Mouse (Mus musculus) layer of hippocampus, adult 9-11 months (tissue): ENCODE results near the gene Rnf144a.
"Not testable (repeated sequence)": the region's sequence is repeated elsewhere in the genome, so short reads cannot be mapped to it uniquely, and the experiment has no call there.

Source experiments
- DNase-seq: peaks from one replicate; pipeline ENCODE4 v3.0.0; 2022

Gene Rnf144a

DNA sequence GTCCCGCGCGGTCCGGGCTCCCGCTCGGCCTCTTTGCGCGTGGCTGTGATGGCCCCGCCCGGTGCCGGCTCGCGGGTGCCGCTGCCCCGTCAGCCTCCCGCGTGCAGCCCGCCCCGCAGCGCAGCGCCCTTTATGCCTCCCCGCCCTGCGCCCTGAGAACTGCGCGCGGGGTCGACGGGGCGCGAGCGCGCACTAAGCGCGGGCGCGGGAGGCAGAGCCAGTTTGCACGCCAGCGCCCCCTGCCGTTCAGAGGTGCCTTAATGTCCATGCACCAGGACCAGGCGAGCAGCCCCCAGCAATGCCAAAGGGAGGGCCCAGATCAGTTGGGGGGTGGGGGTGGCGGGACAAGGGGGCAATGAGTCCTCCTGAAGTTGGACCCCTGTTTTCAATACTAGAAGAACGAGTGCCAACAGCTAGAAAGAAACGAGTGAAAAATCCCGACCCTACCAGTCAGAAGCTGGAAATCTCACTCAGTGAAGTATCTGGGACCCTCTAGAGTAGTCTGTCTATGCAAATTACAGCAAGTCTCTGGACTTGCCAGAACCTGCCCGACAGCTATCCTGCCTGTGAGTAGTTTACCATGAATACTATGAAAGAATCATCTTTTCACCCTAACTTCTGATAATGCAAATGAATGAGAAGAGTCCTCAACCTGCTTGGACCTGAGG is at the start of gene Rnf144a:
Gene Rnf144a, minus strand, starts transcription at position 151 of the 668 bp plus-strand sequence.
- DNase-seq: peak; percentile 84

DNA sequence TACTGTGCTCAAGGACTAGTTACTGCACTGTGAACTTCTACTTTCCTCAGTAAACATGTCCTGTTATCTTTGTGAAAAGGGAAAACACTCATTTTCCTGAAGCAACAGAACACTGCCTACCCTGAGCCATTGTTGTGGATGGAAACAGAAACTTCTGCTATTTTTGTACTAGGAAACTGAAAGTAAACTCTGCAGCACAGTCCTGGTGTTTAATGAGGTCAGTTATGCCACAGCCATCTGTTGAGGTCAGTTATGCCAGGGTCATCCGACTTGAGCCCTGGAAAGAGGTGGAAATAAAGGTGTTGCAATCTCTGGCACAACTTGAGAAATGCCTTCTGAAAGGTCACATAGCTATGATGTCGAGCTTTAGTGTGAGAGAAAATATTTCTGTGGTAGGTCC is 45.0 kb upstream of the Rnf144a start:
- no peak for DNase-seq

- DNase-seq: peak; percentile 37
Measured at GRCm38 (mm10) chr12:26456028-26456698, 41.1 kb upstream of the Rnf144a start, which contains the start of gene Rsad2. Rsad2 (minus strand) TSS chr12:26456452.

DNA sequence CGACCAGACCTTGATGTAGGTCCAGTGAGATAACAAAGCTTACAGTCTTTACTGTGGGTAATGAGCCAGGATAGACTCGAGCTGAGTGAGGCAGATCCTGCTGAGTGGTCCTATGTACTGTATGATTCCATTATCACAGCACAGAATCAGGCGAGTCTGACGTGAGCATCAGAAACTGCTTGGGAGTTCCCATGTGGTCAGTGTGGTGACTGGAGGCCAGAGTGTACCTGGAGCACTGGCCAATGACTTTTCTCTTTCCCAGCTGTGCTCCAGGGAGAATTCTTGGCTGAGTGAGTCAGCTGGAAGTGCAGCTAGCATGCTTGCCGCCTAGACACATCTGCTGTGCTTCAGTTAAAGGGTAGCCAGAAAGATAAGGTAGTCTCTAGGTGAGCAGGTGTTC is 39.6 kb upstream of the Rnf144a start:
- DNase-seq: no peak

DNA sequence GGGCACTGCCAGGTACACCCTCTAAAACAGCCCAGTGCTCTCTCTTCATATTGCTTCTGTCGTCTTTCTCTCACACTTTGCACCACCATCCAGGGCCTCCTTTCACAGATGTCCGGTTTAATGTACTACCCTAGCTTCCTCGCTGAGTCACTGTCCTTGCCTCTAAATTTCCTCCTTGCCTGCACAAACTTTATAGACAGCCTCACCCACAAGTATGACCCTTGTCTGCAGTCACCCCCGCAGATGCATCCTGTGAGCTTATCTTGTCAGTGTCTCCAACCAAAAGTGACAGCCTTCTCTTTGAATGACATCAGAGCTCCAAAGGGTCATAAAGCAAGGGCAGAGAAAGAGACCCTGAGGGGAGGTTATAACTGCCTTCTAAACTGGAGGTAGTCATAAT is 37.9 kb upstream of the Rnf144a start:
- DNase-seq: no peak

DNA sequence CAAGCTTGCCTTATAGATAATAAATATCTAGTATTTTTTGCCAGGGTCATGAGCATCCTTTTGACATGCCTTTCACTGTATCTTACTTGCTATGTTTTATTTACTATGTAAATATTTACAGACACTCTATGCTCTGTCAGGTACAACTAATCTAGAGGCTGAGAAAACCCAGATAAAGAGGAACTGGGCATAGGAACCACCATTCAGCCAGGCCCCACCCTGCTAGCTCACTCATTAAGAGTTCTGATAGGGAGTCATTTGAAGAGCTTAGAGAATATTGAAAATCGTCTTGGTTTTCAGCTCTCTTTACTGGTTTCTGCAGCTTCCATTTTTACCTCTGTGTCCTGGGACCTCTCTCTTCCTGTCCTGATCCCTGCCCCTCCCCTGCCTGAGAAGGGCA is 36.1 kb upstream of the Rnf144a start:
- DNase-seq: no peak

DNA sequence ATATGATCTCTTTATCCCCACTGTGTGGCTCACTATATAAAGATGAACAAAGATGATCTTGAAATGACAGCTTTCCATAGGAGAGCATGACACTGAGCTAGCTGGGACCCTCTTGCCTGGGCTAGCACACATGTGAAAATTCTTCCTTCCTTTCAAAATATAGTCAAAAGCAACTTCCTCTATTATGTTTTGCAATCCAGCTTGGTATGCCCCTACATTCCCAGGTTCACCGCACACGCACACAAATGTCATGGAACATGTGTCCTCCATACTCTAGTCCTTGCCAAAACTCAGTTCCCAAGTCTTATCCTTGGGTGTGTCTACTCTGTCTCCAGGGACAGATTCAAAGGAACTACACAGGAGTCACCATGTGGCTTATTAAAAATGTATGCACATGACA is 34.4 kb upstream of the Rnf144a start:
- DNase-seq: no peak

DNA sequence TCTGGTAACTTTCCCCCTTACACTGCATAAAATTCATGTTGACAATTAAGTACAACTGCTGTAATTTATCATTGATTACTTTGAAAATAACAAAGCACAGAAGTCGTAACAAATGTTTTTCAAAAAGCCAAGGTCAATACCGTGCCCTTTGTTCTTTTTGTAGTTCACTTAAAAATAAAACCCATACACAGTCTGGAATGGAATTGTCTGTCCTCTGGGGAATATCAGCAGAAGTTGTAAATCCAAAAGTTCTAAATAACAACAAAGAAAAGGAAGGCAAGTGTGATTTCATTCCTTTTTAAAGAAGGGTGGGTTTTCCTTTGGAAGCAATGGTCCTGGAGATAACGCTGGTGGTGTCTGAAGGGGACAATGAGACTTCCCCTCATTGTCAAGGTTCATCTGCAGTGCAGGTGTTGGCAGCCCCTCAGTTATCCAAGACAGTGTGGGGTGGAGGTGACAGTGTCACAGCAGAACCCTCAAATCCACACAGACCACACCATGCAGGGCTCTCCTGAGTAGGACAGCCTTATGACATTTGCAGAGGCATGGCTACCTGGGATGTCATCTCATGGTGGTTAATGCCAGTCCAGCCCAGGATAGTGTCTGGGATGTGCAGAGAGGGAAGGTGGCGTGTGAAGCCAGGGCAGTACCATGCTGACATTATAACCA is 31.5 kb upstream of the Rnf144a start:
- DNase-seq: no peak

DNA sequence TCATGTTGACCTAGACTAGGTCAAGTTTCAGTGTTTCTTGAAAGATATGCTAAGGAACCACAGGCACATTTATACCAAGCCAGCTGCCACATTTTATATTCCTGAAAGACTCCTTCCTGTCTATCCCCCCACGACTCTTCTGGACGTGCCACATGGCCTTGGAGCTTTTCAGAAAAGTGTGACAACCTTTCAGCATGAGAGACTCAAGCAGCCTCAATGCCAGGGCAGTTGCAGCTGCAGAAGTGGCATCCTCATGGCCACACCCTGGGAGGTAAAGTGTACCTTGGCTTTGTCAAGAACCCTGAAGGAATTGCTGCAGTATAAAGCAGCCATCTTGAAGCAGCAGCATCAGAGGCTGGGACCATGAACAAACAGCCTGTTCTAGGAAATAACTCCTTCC is 29.5 kb upstream of the Rnf144a start:
- DNase-seq: no peak

- DNase-seq: peak; percentile 35
Measured at GRCm38 (mm10) chr12:26444054-26444453, 29.0 kb upstream of the Rnf144a start.

DNA sequence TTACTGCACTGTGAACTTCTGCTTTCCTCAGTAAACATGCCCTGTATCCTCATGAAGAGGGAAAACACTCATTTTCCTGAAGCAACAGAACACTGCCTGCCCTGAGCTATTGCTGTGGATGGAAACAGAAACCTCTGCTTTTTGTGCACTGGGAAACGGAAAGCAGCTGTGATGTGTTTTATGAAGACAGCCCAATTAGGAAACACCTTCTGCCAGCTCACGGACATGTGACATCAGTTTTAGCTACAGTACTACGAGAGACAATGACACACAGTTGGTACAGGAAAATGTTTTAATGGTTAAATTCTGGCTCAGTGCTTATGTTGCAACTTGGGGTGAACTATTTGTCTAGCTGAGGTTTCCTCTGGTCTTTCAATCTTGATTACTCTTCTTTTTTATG is 24.3 kb upstream of the Rnf144a start:
- DNase-seq: no peak

DNA sequence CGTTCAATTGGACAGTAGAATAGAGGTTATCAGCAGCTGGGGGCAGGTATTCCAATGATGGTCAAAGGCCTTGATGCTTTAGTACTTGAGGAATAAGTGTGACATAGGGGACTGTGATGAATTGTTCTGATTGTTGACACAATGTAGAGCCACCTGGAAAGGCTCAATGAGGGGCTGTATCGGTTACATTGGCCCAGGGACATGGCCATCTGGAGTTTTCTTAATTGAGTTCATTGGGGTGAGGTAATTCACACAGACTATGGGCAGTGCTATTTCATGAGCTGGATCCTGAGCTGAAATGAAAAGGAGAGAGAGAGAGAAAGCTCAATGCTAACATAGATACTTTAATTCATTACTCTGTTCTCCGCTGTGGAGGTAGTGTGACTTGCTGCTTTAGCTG is 22.9 kb upstream of the Rnf144a start:
- no peak for DNase-seq

GRCm38 (mm10) chr12:26436334-26436733 is 21.3 kb upstream of the Rnf144a start:
- no peak for DNase-seq

- not testable (repeated sequence) for DNase-seq
Measured at GRCm38 (mm10) chr12:26428771-26429170, 13.7 kb upstream of the Rnf144a start.

GRCm38 (mm10) chr12:26424841-26425240 is 9.8 kb upstream of the Rnf144a start:
- DNase-seq: no peak

DNA sequence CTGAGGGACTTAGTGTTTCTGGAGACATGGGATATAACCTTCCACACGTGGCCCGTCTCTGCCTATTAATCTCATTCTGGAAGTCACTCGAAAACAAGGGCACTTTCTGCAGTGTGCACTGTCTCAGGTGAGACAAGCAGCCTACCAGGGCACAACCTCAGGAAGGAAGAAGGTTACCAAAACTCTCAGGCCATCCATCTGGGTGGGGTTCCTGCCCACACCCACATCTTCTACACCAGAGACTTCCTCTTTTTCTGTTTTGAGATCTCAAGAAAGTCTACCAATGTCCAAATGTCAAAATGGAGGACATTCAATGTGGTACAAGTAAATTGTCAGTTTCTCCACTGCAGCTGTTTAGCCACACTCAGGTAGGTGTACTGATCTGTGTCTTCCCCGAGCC is 3.3 kb upstream of the Rnf144a start:
- DNase-seq: no peak

DNA sequence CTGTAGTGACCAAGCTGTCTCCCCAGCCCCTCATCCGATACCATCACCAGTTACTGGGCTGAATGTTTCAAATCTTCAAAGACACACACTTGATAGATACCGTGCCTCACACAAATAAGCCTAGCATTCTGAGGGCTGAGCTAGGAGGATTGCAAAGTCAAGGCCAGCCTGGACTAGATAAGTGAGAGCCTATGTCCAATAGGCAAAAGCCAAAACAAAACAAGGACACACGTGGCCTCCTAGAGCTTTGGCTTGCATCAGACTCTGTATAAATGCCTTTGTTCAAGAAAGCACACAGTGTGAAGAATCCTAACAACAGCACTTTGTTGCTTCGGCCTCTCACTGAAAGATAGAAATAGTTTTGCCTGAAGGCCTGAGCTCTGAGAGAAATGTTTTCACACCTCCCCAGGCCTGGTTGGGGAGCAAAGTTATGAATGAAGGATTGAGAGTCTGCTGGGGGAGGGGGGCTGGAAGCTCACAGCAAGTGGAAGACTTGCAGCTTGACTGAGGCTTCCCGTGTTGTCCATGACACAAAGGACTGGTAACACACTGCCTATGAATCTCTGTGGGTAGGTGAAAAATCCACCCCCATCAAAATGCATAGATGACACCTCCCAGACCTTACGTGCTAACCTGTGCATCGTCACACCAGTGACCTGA is 1.7 kb upstream of the Rnf144a start:
- DNase-seq: peak; percentile 35

- DNase-seq: peak; percentile 25
Measured at GRCm38 (mm10) chr12:26414451-26415103, 477 bp downstream of the Rnf144a start.

- DNase-seq: no peak
Measured at GRCm38 (mm10) chr12:26413961-26414411, 1.1 kb downstream of the Rnf144a start.

DNA sequence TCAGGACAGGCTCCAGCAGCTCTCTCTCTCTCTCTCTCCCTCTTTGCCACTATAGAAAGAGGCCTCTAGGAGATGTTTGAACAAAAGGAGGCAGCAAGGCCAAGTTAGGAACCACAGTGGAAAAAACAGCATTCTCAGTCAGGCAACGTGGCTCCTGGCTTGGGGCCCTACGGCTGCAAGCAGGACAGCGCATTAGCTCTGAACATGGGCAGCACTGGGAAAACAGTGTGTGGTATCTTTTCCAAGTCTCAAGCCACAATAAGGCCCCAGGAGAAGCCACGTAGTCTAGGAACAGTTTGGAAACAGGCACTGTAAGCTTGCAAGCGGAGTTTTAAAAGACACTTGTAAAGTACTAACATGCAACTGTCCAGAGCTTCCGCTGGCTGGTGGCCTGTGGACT is 2.3 kb downstream of the Rnf144a start:
- no peak for DNase-seq

DNA sequence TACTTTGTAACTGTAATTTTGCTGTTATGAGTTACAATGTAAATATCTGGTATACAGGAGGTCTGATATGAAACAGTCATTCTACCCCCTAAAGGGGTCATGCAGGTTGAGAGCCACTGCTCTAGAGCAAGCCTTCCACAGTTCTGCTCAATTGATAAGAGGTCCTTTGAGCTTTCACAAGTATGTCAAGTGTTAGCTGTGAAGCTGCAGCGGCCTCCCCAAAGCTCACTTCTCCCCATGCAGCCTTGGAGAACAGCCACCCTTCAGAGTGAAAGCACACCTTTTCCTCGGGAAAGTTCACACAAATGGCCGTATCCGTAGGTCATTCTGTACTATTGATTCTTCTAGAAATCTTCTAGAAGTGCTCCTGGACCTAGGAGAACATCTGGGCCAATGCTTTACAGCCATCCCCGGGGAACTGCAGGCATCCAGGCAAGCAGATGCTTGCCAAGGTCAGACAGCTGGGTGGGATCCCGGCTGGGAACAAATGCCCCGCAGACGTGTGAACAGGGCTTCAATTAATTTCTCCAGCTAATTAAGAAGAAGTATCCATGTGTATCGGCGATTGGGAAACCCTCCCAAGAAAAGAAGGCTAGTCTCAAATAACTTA is 3.1 kb downstream of the Rnf144a start:
- no peak for DNase-seq

- no peak for DNase-seq
Measured at GRCm38 (mm10) chr12:26410443-26410842, 4.6 kb downstream of the Rnf144a start.

DNA sequence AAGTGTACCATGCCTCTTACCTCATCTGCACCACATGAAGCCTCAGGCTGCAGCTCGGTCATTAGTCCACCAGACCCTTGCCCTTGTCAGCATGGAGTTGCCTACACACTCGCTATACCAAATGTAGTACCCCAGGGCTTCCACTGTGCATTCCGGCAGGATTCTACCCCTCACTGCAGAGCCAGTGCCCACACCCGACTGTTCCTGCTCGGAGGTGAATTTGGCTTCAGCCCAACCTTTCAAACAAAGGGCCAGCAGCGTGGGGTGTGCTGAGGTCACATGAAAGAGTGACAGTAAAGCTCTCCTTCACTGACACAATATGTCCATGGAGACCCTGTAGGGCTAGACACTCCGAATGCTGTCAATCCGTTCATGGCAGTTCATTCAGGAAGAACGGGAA is 6.3 kb downstream of the Rnf144a start:
- DNase-seq: no peak
